Mouse (Mus musculus) midbrain, embryonic 13.5 days (tissue): ENCODE measurements around the gene Ppp1r14a. TPM values are rescaled to one million over a fixed set of nuclear protein-coding genes. Genes with fewer than 3 reads are reported as not detected.

Source experiments
- ATAC-seq: fragments of 200-750 bp; cut with Nextera tagmentation; 2 replicates; pipeline ENCODE4 v1.8.0; 2017; ENCODE audit warnings: mild to moderate bottlenecking, moderate TSS enrichment, moderate library complexity
- H3K27ac ChIP-seq: fragments of 300-500 bp; sonication (generic); 2 replicates; pipeline ENCODE4 v1.5.1; 2015; ENCODE audit warnings: inconsistent platforms, mild to moderate bottlenecking, moderate library complexity
- H3K27me3 ChIP-seq: fragments of 300-500 bp; sonication (generic); 2 replicates; pipeline ENCODE4 v1.6.1; 2015; ENCODE audit warnings: mild to moderate bottlenecking, inconsistent platforms
- H3K36me3 ChIP-seq: fragments of 300-500 bp; sonication (generic); 2 replicates; pipeline ENCODE4 v1.6.1; 2015; ENCODE audit warnings: mild to moderate bottlenecking, inconsistent platforms
- H3K4me1 ChIP-seq: fragments of 300-500 bp; sonication (generic); replicated peaks from 2 replicates; pipeline ENCODE4 v1.6.1; 2015; ENCODE audit warnings: inconsistent platforms
- H3K4me2 ChIP-seq: fragments of 300-500 bp; sonication (generic); replicated peaks from 2 replicates; pipeline ENCODE4 v1.6.1; 2015; ENCODE audit warnings: moderate library complexity, mild to moderate bottlenecking, inconsistent platforms
- H3K4me3 ChIP-seq: fragments of 300-500 bp; sonication (generic); replicated peaks from 2 replicates; pipeline ENCODE4 v1.5.1; 2015; ENCODE audit warnings: mild to moderate bottlenecking, inconsistent platforms
- H3K9ac ChIP-seq: fragments of 300-500 bp; sonication (generic); replicated peaks from 2 replicates; pipeline ENCODE4 v1.6.1; 2015; ENCODE audit warnings: mild to moderate bottlenecking, inconsistent platforms
- H3K9me3 ChIP-seq: fragments of 300-500 bp; sonication (generic); 2 replicates; pipeline ENCODE4 v1.6.1; 2016; ENCODE audit warnings: mild to moderate bottlenecking, inconsistent platforms
- WGBS: fragments of 180-500 bp; shearing (Covaris S2); methylation state at CpG from one replicate; pipeline ENCODE4 v1.1.7; 2015; 5-methylcytosine and 5-hydroxymethylcytosine counted together
- polyA plus RNA-seq: library from polyadenylated mRNA; unstranded; fragments of >200 nt; fragmentation: Nextera tagmentation; extraction: Ambion mirVana; gene quantifications from 2 replicates; pipeline ENCODE4 v1.2.1, GENCODE M21; 2015

The Ppp1r14a gene
- polyA plus RNA-seq, 1 experiment from 2014 or later = 7.9 TPM

- peaks cover 17% of the 10 kb centered on the region for H3K4me1 ChIP-seq
- WGBS = 84% methylated on average over 14 of the region's 14 CpGs
Measured at GRCm38 (mm10) chr7:29338984-29339679, 50.0 kb downstream of the Ppp1r14a start.

GRCm38 (mm10) chr7:29340247-29340646, 51.1 kb downstream of the Ppp1r14a start:
- ATAC-seq = no peak
- Histone ChIP-seq H3K36me3 (peaks cover 14% of the 10 kb centered on the region; the same call in 1 of the 2 replicates), H3K4me2 (no peak overlapping the region), H3K9ac (no peak overlapping the region), H3K4me3 (no peak overlapping the region), H3K4me1 (peaks cover 12% of the 10 kb centered on the region), H3K9me3 (no peaks in the 10 kb centered on the region), H3K27ac (no peak overlapping the region), H3K27me3 (no peaks in the 10 kb centered on the region)
- WGBS = 93% methylated on average over 9 of the region's 9 CpGs

More at GRCm38 (mm10) chr7:29338984-29339679, 50.0 kb downstream of the Ppp1r14a start:
- no peaks in the 10 kb centered on the region for H3K9me3 ChIP-seq
- no peak overlapping the region for H3K4me3 ChIP-seq
- no peak for ATAC-seq
- no peak overlapping the region for H3K9ac ChIP-seq
- no peak overlapping the region for H3K4me2 ChIP-seq
- no peaks in the 10 kb centered on the region for H3K27me3 ChIP-seq
- H3K27ac ChIP-seq = 0 out of 2 replicates have a peak overlapping the region, but pooled peaks have one; percentile 19
- H3K36me3 ChIP-seq = peaks cover 18% of the 10 kb centered on the region; the same call in 1 of the 2 replicates

DNA sequence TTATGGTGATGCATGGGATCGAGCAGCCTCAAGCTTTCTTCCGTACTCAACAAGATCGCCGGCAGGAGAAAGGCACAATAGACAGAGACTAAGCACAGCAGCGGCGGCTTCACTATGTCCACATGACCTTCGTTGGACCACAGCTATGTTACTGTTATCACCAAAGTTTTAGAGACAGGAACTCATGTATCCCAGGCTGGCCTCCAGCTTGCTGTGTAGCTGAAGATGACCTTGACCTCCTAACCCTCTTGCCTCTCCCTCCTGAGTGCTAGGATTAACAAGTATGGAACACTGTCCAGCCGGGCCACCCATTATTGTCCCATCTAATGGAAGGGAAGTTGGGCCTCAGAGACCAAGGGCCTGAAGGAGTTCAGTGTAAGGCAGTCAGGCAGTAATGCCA, 51.7 kb downstream of the Ppp1r14a start:
- Histone ChIP-seq H3K27me3 (no peaks in the 10 kb centered on the region), H3K4me3 (no peak overlapping the region), H3K9ac (no peak overlapping the region), H3K4me1 (peaks cover 12% of the 10 kb centered on the region), H3K4me2 (no peak overlapping the region), H3K9me3 (no peaks in the 10 kb centered on the region), H3K27ac (no peak overlapping the region), H3K36me3 (peaks cover 14% of the 10 kb centered on the region; the same call in 1 of the 2 replicates)
- WGBS = 92% methylated on average over 8 of the region's 8 CpGs
- no peak for ATAC-seq

GRCm38 (mm10) chr7:29341722-29342121, 52.6 kb downstream of the Ppp1r14a start:
- no peak for ATAC-seq
- H3K9me3 ChIP-seq = no peaks in the 10 kb centered on the region
- no peak overlapping the region; the same call in 1 of the 2 replicates for H3K9ac ChIP-seq
- H3K4me1 ChIP-seq = peaks cover 20% of the 10 kb centered on the region
- no peak overlapping the region for H3K4me2 ChIP-seq
- no peak overlapping the region; the same call in 1 of the 2 replicates for H3K27ac ChIP-seq
- 70% methylated on average over 12 of the region's 12 CpGs for WGBS
- peaks cover 14% of the 10 kb centered on the region; the same call in 1 of the 2 replicates for H3K36me3 ChIP-seq
- H3K4me3 ChIP-seq = no peak overlapping the region
- H3K27me3 ChIP-seq = no peaks in the 10 kb centered on the region

GRCm38 (mm10) chr7:29342489-29343092, 53.5 kb downstream of the Ppp1r14a start:
- 54% methylated on average over 8 of the region's 8 CpGs for WGBS
- Histone ChIP-seq H3K9ac (peak overlapping the region; percentile 41), H3K9me3 (no peaks in the 10 kb centered on the region)

More at GRCm38 (mm10) chr7:29342489-29343092, 53.5 kb downstream of the Ppp1r14a start:
- Histone ChIP-seq H3K4me3 (no peak overlapping the region), H3K4me2 (no peak overlapping the region), H3K27me3 (no peaks in the 10 kb centered on the region), H3K36me3 (peaks cover 7% of the 10 kb centered on the region; the same call in 1 of the 2 replicates), H3K27ac (peak overlapping the region; percentile 56), H3K4me1 (peaks cover 20% of the 10 kb centered on the region)
- no peak for ATAC-seq

Other genes starting within 250 kb of the Ppp1r14a start
- 8.5 and 9.0 TPM in 2 replicates for gene Ryr1, start 164.1 kb upstream of the Ppp1r14a start, polyA plus RNA-seq
- 0.40 and 0.50 TPM in 2 replicates for gene Rasgrp4, start 154.5 kb upstream of the Ppp1r14a start, polyA plus RNA-seq
- gene Fam98c, start 133.1 kb upstream of the Ppp1r14a start, polyA plus RNA-seq = 17.5 and 18.4 TPM in 2 replicates
- gene Ggn, start 119.1 kb upstream of the Ppp1r14a start, polyA plus RNA-seq = 0.54 and 0.93 TPM in 2 replicates
- gene Spred3, start 118.9 kb upstream of the Ppp1r14a start, polyA plus RNA-seq = 9.4 and 9.9 TPM in 2 replicates
- gene Psmd8, start 108.6 kb upstream of the Ppp1r14a start, polyA plus RNA-seq = 314 and 315 TPM in 2 replicates
- gene Catsperg1, start 75.3 kb upstream of the Ppp1r14a start, polyA plus RNA-seq = 2.0 and 3.3 TPM in 2 replicates
- 0.17 and 0.30 TPM in 2 replicates for gene Kcnk6, start 56.8 kb upstream of the Ppp1r14a start, polyA plus RNA-seq
- gene Yif1b, start 51.0 kb upstream of the Ppp1r14a start, polyA plus RNA-seq = 77.0 and 80.8 TPM in 2 replicates
- 0.92 and 2.0 TPM in 2 replicates for gene 2200002D01Rik, start 40.8 kb upstream of the Ppp1r14a start, polyA plus RNA-seq
- 26.1 and 28.7 TPM in 2 replicates for gene Spint2, start 7.4 kb upstream of the Ppp1r14a start, polyA plus RNA-seq
- gene Dpf1, start 14.6 kb downstream of the Ppp1r14a start, polyA plus RNA-seq = 201 and 213 TPM in 2 replicates
- 14.8 and 15.2 TPM in 2 replicates for gene Sipa1l3, start 229.3 kb downstream of the Ppp1r14a start, polyA plus RNA-seq